In genomic region chr5:107547955-107548354, GRCm38 (mm10) we compare ENCODE assay signal across 35 mouse cellular contexts. TPM values are rescaled to one million over a fixed set of nuclear protein-coding genes. Genes with fewer than 3 reads are reported as not detected.
DNase-seq lines count a peak whose midpoint lies in the region; ATAC-seq and TF ChIP-seq lines count a peak whose summit lies in the region.
"Had no signal": no experiment of that assay in that cellular context is flagged by ENCODE, and none has a peak within 500 bp of the region (broad histone marks: within the 10 kb centered on the region; RNA-seq: fewer than 3 reads in every experiment).

No protein-coding gene starts in this region.

- H3K27ac ChIP-seq in heart, embryonic 12.5 days (ENCODE audit: poor library complexity, severe bottlenecking): no peak overlapping the region
- H3K27ac ChIP-seq in heart, embryonic 11.5 days (ENCODE audit: low read depth, low read length): no peak overlapping the region
- no peak overlapping the region for H3K27ac ChIP-seq in MEL (ENCODE audit: control insufficient read depth, low read depth, low read length)
- H3K27ac ChIP-seq in liver, embryonic 15.5 days (replicated peaks): peak overlapping the region; percentile 77
- H3K27ac ChIP-seq: forebrain, embryonic 10.5 days; forebrain, embryonic 15.5 days; gastrocnemius, adult 2 months; heart, embryonic 13.5 days; kidney, postnatal 0 days; limb, embryonic 12.5 days; neural tube, embryonic 15.5 days had no signal

- no peaks in the 10 kb centered on the region for H3K27me3 ChIP-seq in heart, embryonic 12.5 days (replicated peaks)
- no peaks in the 10 kb centered on the region for H3K27me3 ChIP-seq in heart, embryonic 11.5 days (ENCODE audit: control insufficient read depth, insufficient read depth, low read length)
- H3K27me3 ChIP-seq in MEL (ENCODE audit: control insufficient read depth in 1 of 2, insufficient read depth in 2 of 2, low read length in 2 of 2): no peaks in the 10 kb centered on the region
- H3K27me3 ChIP-seq in liver, embryonic 15.5 days: 0 out of 2 replicates have a peak, but pooled peaks cover 1% of the 10 kb centered on the region
- H3K27me3 ChIP-seq: CH12.LX; forebrain, embryonic 15.5 days; heart, embryonic 13.5 days; limb, embryonic 12.5 days; neural tube, embryonic 15.5 days had no signal

- no peak for TF ChIP-seq POLR2A in MEL (IDR thresholded peaks at IDR 0.05; ENCODE audit: control insufficient read depth in 1 of 2, insufficient read depth in 1 of 2, low read depth in 1 of 2, low read length in 2 of 2, poor library complexity in 1 of 2)

- no peak overlapping the region for H3K9ac ChIP-seq in heart, embryonic 12.5 days
- H3K9ac ChIP-seq in heart, embryonic 11.5 days (ENCODE audit: low read depth, low read length): no peak overlapping the region
- H3K9ac ChIP-seq in MEL (ENCODE audit: control insufficient read depth, low read depth, low read length, poor library complexity, severe bottlenecking): no peak overlapping the region
- peak overlapping the region; percentile 2; the same call in 1 of the 2 replicates for H3K9ac ChIP-seq in liver, embryonic 15.5 days
- H3K9ac ChIP-seq: forebrain, embryonic 15.5 days; heart, embryonic 13.5 days; limb, embryonic 12.5 days; neural tube, embryonic 15.5 days had no signal

- H3K4me3 ChIP-seq in heart, embryonic 12.5 days: no peak overlapping the region
- H3K4me3 ChIP-seq in heart, embryonic 11.5 days (ENCODE audit: low read depth, low read length): no peak overlapping the region
- no peak overlapping the region for H3K4me3 ChIP-seq in MEL (ENCODE audit: control insufficient read depth in 1 of 2, insufficient read depth in 1 of 2, low read depth in 2 of 2, low read length in 2 of 2)
- no peak overlapping the region for H3K4me3 ChIP-seq in liver, embryonic 15.5 days (replicated peaks)
- H3K4me3 ChIP-seq: forebrain, embryonic 10.5 days; forebrain, embryonic 15.5 days; gastrocnemius, adult 2 months; heart, embryonic 13.5 days; limb, embryonic 12.5 days; neural tube, embryonic 15.5 days had no signal

- peaks cover 33% of the 10 kb centered on the region for H3K36me3 ChIP-seq in heart, embryonic 12.5 days
- peaks cover 4% of the 10 kb centered on the region; the same call in 1 of the 2 replicates for H3K36me3 ChIP-seq in heart, embryonic 11.5 days (ENCODE audit: control insufficient read depth, insufficient read depth, low read length)
- H3K36me3 ChIP-seq in MEL (ENCODE audit: control insufficient read depth in 1 of 2, insufficient read depth in 2 of 2, low read length in 2 of 2): peaks cover 0 to 8% of the 10 kb centered on the region in 2 experiments; a peak in 3 of 4 replicates
- no peaks in the 10 kb centered on the region for H3K36me3 ChIP-seq in liver, embryonic 15.5 days (replicated peaks)

- peak; percentile 65 to 74; a peak in 3 of 4 replicates for TF ChIP-seq EP300 in MEL (IDR thresholded peaks at IDR 0.05; ENCODE audit: low read depth in 1 of 2, low read length in 2 of 2)

- H3K79me2 ChIP-seq in MEL (ENCODE audit: control insufficient read depth, insufficient read depth, low read length, poor library complexity): no peaks in the 10 kb centered on the region

- WGBS in heart, embryonic 12.5 days: 66% methylated on average over 3 of the region's 3 CpGs
- WGBS in heart, embryonic 11.5 days (ENCODE audit: insufficient replicate concordance): 72% methylated on average over 3 of the region's 3 CpGs
- 27% methylated on average over 3 of the region's 3 CpGs for WGBS in liver, embryonic 15.5 days (ENCODE audit: insufficient replicate concordance)

- H3K4me1 ChIP-seq in heart, embryonic 12.5 days (replicated peaks): peaks cover 7% of the 10 kb centered on the region; the same call in 1 of the 2 replicates
- no peaks in the 10 kb centered on the region for H3K4me1 ChIP-seq in heart, embryonic 11.5 days (ENCODE audit: control insufficient read depth, insufficient read depth, low read length)
- H3K4me1 ChIP-seq in MEL (ENCODE audit: control insufficient read depth in 1 of 2, insufficient read depth in 2 of 2, low read length in 2 of 2): peaks cover 6 to 9% of the 10 kb centered on the region in 2 experiments; a peak in 2 of 4 replicates
- H3K4me1 ChIP-seq in liver, embryonic 15.5 days (replicated peaks): peaks cover 23% of the 10 kb centered on the region
- H3K4me1 ChIP-seq: forebrain, embryonic 10.5 days; forebrain, embryonic 15.5 days; limb, embryonic 12.5 days; neural tube, embryonic 15.5 days had no signal

- H3K9me3 ChIP-seq in heart, embryonic 12.5 days (replicated peaks): no peaks in the 10 kb centered on the region
- H3K9me3 ChIP-seq in heart, embryonic 11.5 days (replicated peaks; ENCODE audit: control insufficient read depth, low read length): no peaks in the 10 kb centered on the region
- H3K9me3 ChIP-seq in MEL (replicated peaks; ENCODE audit: insufficient read depth, low read length): no peaks in the 10 kb centered on the region
- H3K9me3 ChIP-seq in liver, embryonic 15.5 days (replicated peaks): no peaks in the 10 kb centered on the region
- H3K9me3 ChIP-seq: forebrain, embryonic 10.5 days; forebrain, embryonic 15.5 days; heart, embryonic 13.5 days; limb, embryonic 12.5 days; neural tube, embryonic 15.5 days had no signal

- TF ChIP-seq RAD21 in MEL (IDR thresholded peaks at IDR 0.05; ENCODE audit: low read depth, low read length): no peak

- no peak overlapping the region for H3K4me2 ChIP-seq in heart, embryonic 12.5 days
- no peak overlapping the region for H3K4me2 ChIP-seq in heart, embryonic 11.5 days
- peak overlapping the region; percentile 13; the same call in 1 of the 2 replicates for H3K4me2 ChIP-seq in liver, embryonic 15.5 days
- H3K4me2 ChIP-seq: forebrain, embryonic 15.5 days; heart, embryonic 13.5 days; limb, embryonic 12.5 days; neural tube, embryonic 15.5 days had no signal

- TF ChIP-seq CTCF in MEL (IDR thresholded peaks at IDR 0.05 in 2 of 3, conservative IDR thresholded peaks at IDR 0.05 in 1 of 3; ENCODE audit: control insufficient read depth in 1 of 3, insufficient read depth in 1 of 3, low read depth in 2 of 3, low read length in 3 of 3, poor library complexity in 1 of 3, severe bottlenecking in 1 of 3): no peak

- peak; percentile 54 for DNase-seq in MEL (ENCODE audit: low read depth, low spot score)
- no peak for DNase-seq in layer of hippocampus, postnatal 10 days (ENCODE audit: low spot score in 2 of 2)
- DNase-seq in thymus, adult 18-20 months: no peak
- no peak for DNase-seq in cerebellum, postnatal 10 days
- DNase-seq: adrenal gland, postnatal 14 days; cerebellum, adult 2 months; cerebellum, postnatal 25 days; gastrocnemius, adult 2 months; gastrocnemius, postnatal 36 days; heart, adult 18-20 months; heart, postnatal 10 days; kidney, adult 2 months; layer of hippocampus, adult 9-11 months; lung, adult 18-20 months; lung, postnatal 4 days; midbrain, embryonic 14.5 days; right cerebral cortex, postnatal 25 days; thymus, postnatal 25 days had no signal

- ATAC-seq in heart, embryonic 12.5 days (ENCODE audit: insufficient number of reproducible peaks, low FRiP score): peak; percentile 91
- no peak for ATAC-seq in heart, embryonic 11.5 days (replicated peaks; ENCODE audit: insufficient number of reproducible peaks, low FRiP score, low TSS enrichment)
- ATAC-seq in erythroblast, adult 5-6 weeks (replicated peaks; ENCODE audit: low FRiP score, poor library complexity, severe bottlenecking): peak; percentile 88
- ATAC-seq in liver, embryonic 15.5 days (ENCODE audit: insufficient read depth): peak; percentile 100
- ATAC-seq: forebrain, embryonic 15.5 days; hindbrain, embryonic 16.5 days; lung, postnatal 0 days had no signal

RNA-seq across cellular contexts. Expression of gene 1700028K03Rik, which starts 13.4 kb away (rescaled TPM):
- polyA plus RNA-seq in heart, embryonic 12.5 days (2016; fragmentation: Nextera tagmentation; extraction: Ambion mirVana): 0.10 and 0.26 TPM in 2 replicates
- polyA plus RNA-seq in heart, embryonic 11.5 days (2014; fragmentation: Nextera tagmentation; extraction: Ambion mirVana): 0.06 TPM in 1 of 2 replicates, not detected in the other
- not detected in 2 replicates for total RNA-seq in MEL (2012; rRNA removed)
- not detected for polyA plus RNA-seq in MEL (2012; ENCODE audit: insufficient read depth in 1 of 2, insufficient read length in 2 of 2, low read depth in 1 of 2, low replicate concordance in 2 of 2, missing spikeins in 1 of 2)
- total RNA-seq in erythroblast, adult 5-6 weeks (2015; ENCODE audit: low replicate concordance): not detected in 2 replicates
- total RNA-seq in erythroblast, adult 5-6 weeks (2017; ENCODE audit: low replicate concordance): 0.17 TPM in 1 of 2 replicates, not detected in the other
- 0.02 TPM in 1 of 2 replicates, not detected in the other for polyA plus RNA-seq in liver, embryonic 15.5 days (2015; fragmentation: Nextera tagmentation; extraction: Ambion mirVana)
- under 1 TPM; 0.36 to 0.55 TPM for total RNA-seq in layer of hippocampus, postnatal 10 days (2021)
- total RNA-seq: adrenal gland, postnatal 14 days; CH12.LX; gastrocnemius, postnatal 36 days; heart, adult 18-20 months; hematopoietic stem cell, adult 5-6 weeks had no signal
- polyA plus RNA-seq: C2C12; embryonic facial prominence, embryonic 11.5 days; kidney, adult 2 months; large intestine, adult 2 months had no signal

RNA-seq across cellular contexts. Expression of gene Gm42669, which starts 40.5 kb away (rescaled TPM):
- polyA plus RNA-seq in heart, embryonic 12.5 days (2016; fragmentation: Nextera tagmentation; extraction: Ambion mirVana): 0.13 and 0.21 TPM in 2 replicates
- 0.23 and 0.40 TPM in 2 replicates for polyA plus RNA-seq in heart, embryonic 11.5 days (2014; fragmentation: Nextera tagmentation; extraction: Ambion mirVana)
- 0.04 TPM in 1 of 2 replicates, not detected in the other for total RNA-seq in MEL (2012; rRNA removed)
- polyA plus RNA-seq in MEL (2012; ENCODE audit: insufficient read depth in 1 of 2, insufficient read length in 2 of 2, low read depth in 1 of 2, low replicate concordance in 2 of 2, missing spikeins in 1 of 2): under 1 TPM in 1 of 2 experiments, not detected in 1; 0.21 TPM
- 0.63 TPM in 1 of 2 replicates, not detected in the other for total RNA-seq in erythroblast, adult 5-6 weeks (2015; ENCODE audit: low replicate concordance)
- total RNA-seq in erythroblast, adult 5-6 weeks (2017; ENCODE audit: low replicate concordance): 0.34 and 1.5 TPM in 2 replicates
- 0.05 TPM in 1 of 2 replicates, not detected in the other for polyA plus RNA-seq in liver, embryonic 15.5 days (2015; fragmentation: Nextera tagmentation; extraction: Ambion mirVana)
- total RNA-seq in layer of hippocampus, postnatal 10 days (2021): under 1 TPM; 0.27 to 0.60 TPM
- total RNA-seq: adrenal gland, postnatal 14 days; gastrocnemius, postnatal 36 days; heart, adult 18-20 months; heart, postnatal 10 days; hematopoietic stem cell, adult 5-6 weeks had no signal
- polyA plus RNA-seq: kidney, adult 2 months; large intestine, adult 2 months had no signal

RNA-seq across cellular contexts. Expression of gene Rpap2, which starts 49.2 kb away (rescaled TPM):
- polyA plus RNA-seq in heart, embryonic 12.5 days (2016; fragmentation: Nextera tagmentation; extraction: Ambion mirVana): 11.7 and 13.7 TPM in 2 replicates
- polyA plus RNA-seq in heart, embryonic 11.5 days (2014; fragmentation: Nextera tagmentation; extraction: Ambion mirVana): 12.8 and 16.6 TPM in 2 replicates
- total RNA-seq in MEL (2012; rRNA removed): 13.4 and 13.8 TPM in 2 replicates
- 10 to 100 TPM in 1 of 2 experiments, not detected in 1; 10.8 TPM for polyA plus RNA-seq in MEL (2012; ENCODE audit: insufficient read depth in 1 of 2, insufficient read length in 2 of 2, low read depth in 1 of 2, low replicate concordance in 2 of 2, missing spikeins in 1 of 2)
- total RNA-seq in erythroblast, adult 5-6 weeks (2015; ENCODE audit: low replicate concordance): 8.4 and 17.5 TPM in 2 replicates
- 31.2 and 46.2 TPM in 2 replicates for total RNA-seq in erythroblast, adult 5-6 weeks (2017; ENCODE audit: low replicate concordance)
- 4.7 and 6.4 TPM in 2 replicates for polyA plus RNA-seq in liver, embryonic 15.5 days (2015; fragmentation: Nextera tagmentation; extraction: Ambion mirVana)
- 10 to 100 TPM; 21.8 to 21.9 TPM for total RNA-seq in layer of hippocampus, postnatal 10 days (2021)

RNA-seq across cellular contexts. Expression of gene Glmn, which starts 49.7 kb away (rescaled TPM):
- 26.4 and 27.1 TPM in 2 replicates for polyA plus RNA-seq in heart, embryonic 12.5 days (2016; fragmentation: Nextera tagmentation; extraction: Ambion mirVana)
- polyA plus RNA-seq in heart, embryonic 11.5 days (2014; fragmentation: Nextera tagmentation; extraction: Ambion mirVana): 27.9 and 29.7 TPM in 2 replicates
- total RNA-seq in MEL (2012; rRNA removed): 7.3 and 7.8 TPM in 2 replicates
- 1 to 10 TPM in 1 of 2 experiments, not detected in 1; 7.9 TPM for polyA plus RNA-seq in MEL (2012; ENCODE audit: insufficient read depth in 1 of 2, insufficient read length in 2 of 2, low read depth in 1 of 2, low replicate concordance in 2 of 2, missing spikeins in 1 of 2)
- 4.8 and 11.1 TPM in 2 replicates for total RNA-seq in erythroblast, adult 5-6 weeks (2015; ENCODE audit: low replicate concordance)
- total RNA-seq in erythroblast, adult 5-6 weeks (2017; ENCODE audit: low replicate concordance): 14.5 and 16.0 TPM in 2 replicates
- 5.3 and 5.4 TPM in 2 replicates for polyA plus RNA-seq in liver, embryonic 15.5 days (2015; fragmentation: Nextera tagmentation; extraction: Ambion mirVana)
- total RNA-seq in layer of hippocampus, postnatal 10 days (2021): 10 to 100 TPM; 20.1 to 22.8 TPM
